Mouse (Mus musculus) liver, embryonic 11.5 days (tissue): ENCODE measurements around the gene Batf2. TPM values are rescaled to one million over a fixed set of nuclear protein-coding genes. Genes with fewer than 3 reads are reported as not detected.

Source experiments
- ATAC-seq: fragments of 200-750 bp; cut with Nextera tagmentation; replicated peaks from 2 replicates; pipeline ENCODE4 v1.8.0; 2017; ENCODE audit warnings: moderate number of reproducible peaks, mild to moderate bottlenecking, moderate TSS enrichment, moderate library complexity; ENCODE audit not compliant: low FRiP score
- DNase-seq: peaks from one replicate; pipeline ENCODE4 v3.0.0-alpha.2; 2017; ENCODE audit warnings: low spot score
- H3K27ac ChIP-seq: fragments of 300-500 bp; sonication (generic); 2 replicates; pipeline ENCODE4 v1.5.1; 2014; ENCODE audit warnings: mild to moderate bottlenecking, low read depth, low read length, control low read depth
- H3K27me3 ChIP-seq: fragments of 300-500 bp; sonication (generic); replicated peaks from 2 replicates; pipeline ENCODE4 v1.6.1; 2014; ENCODE audit warnings: low read length, mixed read lengths; ENCODE audit not compliant: control insufficient read depth, insufficient read depth
- H3K36me3 ChIP-seq: fragments of 300-500 bp; sonication (generic); 2 replicates; pipeline ENCODE4 v1.6.1; 2014; ENCODE audit warnings: mild to moderate bottlenecking, low read length, moderate library complexity, mixed read lengths; ENCODE audit not compliant: control insufficient read depth, insufficient read depth
- H3K4me1 ChIP-seq: fragments of 300-500 bp; sonication (generic); replicated peaks from 2 replicates; pipeline ENCODE4 v1.6.1; 2014; ENCODE audit warnings: low read length, mixed read lengths; ENCODE audit not compliant: control insufficient read depth, insufficient read depth
- H3K4me2 ChIP-seq: fragments of 300-500 bp; sonication (generic); 2 replicates; pipeline ENCODE4 v1.6.1; 2014; ENCODE audit warnings: mild to moderate bottlenecking, control low read depth, moderate library complexity
- H3K4me3 ChIP-seq: fragments of 300-500 bp; sonication (generic); 2 replicates; pipeline ENCODE4 v1.5.1; 2014; ENCODE audit warnings: low read depth, low read length, control low read depth
- H3K9ac ChIP-seq: fragments of 300-500 bp; sonication (generic); 2 replicates; pipeline ENCODE4 v1.6.1; 2014; ENCODE audit warnings: low read depth, low read length, control low read depth
- H3K9me3 ChIP-seq: fragments of 300-500 bp; sonication (generic); 2 replicates; pipeline ENCODE4 v1.6.1; 2016; ENCODE audit warnings: low read length, inconsistent platforms, mixed read lengths; ENCODE audit not compliant: control insufficient read depth
- WGBS: fragments of 180-500 bp; shearing (Covaris S2); extraction: QIAGEN DNeasy Blood & Tissue Kit; methylation state at CpG from one replicate; pipeline ENCODE4 v1.1.7; 2014; 5-methylcytosine and 5-hydroxymethylcytosine counted together
- polyA plus RNA-seq: library from polyadenylated mRNA; unstranded; fragments of >200 nt; fragmentation: Nextera tagmentation; extraction: Ambion mirVana; gene quantifications from 2 replicates; pipeline ENCODE4 v1.2.1, GENCODE M21; 2014

The Batf2 gene
- polyA plus RNA-seq, 1 experiment from 2014 or later, result 0.15 TPM

- H3K9me3 ChIP-seq, result no peaks in the 10 kb centered on the region
- H3K4me2 ChIP-seq, result peak overlapping the region; percentile 85
- DNase-seq (no peak), ATAC-seq (no peak)
- WGBS, result 91% methylated on average over 15 of the region's 15 CpGs
- H3K27ac ChIP-seq, result no peak overlapping the region
- peak overlapping the region; percentile 93 for H3K9ac ChIP-seq
- peak overlapping the region; percentile 82 for H3K4me3 ChIP-seq
- H3K36me3 ChIP-seq, result peaks cover 14% of the 10 kb centered on the region; the same call in 1 of the 2 replicates
- H3K4me1 ChIP-seq, result peaks cover 10% of the 10 kb centered on the region
- H3K27me3 ChIP-seq, result no peaks in the 10 kb centered on the region
Measured at GRCm38 (mm10) chr19:6116113-6116850, 24.5 kb upstream of the Batf2 start.

GRCm38 (mm10) chr19:6117346-6117985 lies 23.3 kb upstream of the Batf2 start:
- 4% methylated on average over 32 of the region's 32 CpGs for WGBS
- Histone ChIP-seq H3K4me1 (peaks cover 10% of the 10 kb centered on the region), H3K9ac (peak overlapping the region; percentile 93), H3K9me3 (no peaks in the 10 kb centered on the region), H3K4me2 (peak overlapping the region; percentile 85), H3K4me3 (peak overlapping the region; percentile 82), H3K36me3 (peaks cover 14% of the 10 kb centered on the region; the same call in 1 of the 2 replicates), H3K27me3 (no peaks in the 10 kb centered on the region), H3K27ac (peak overlapping the region; percentile 98)
- DNase-seq (no peak), ATAC-seq (no peak)

- H3K36me3 ChIP-seq, result peaks cover 14% of the 10 kb centered on the region; the same call in 1 of the 2 replicates
- peak; percentile 87 for DNase-seq
- under 1% methylated on average over 77 of the region's 77 CpGs for WGBS
- no peaks in the 10 kb centered on the region for H3K9me3 ChIP-seq
- peaks cover 10% of the 10 kb centered on the region for H3K4me1 ChIP-seq
- ATAC-seq, result peak; percentile 83
- peak within 1 kb of the TSS; percentile 82 for H3K4me3 ChIP-seq
- H3K4me2 ChIP-seq, result peak within 1 kb of the TSS; percentile 85
- peak within 1 kb of the TSS; percentile 98 for H3K27ac ChIP-seq
- peak within 1 kb of the TSS; percentile 93 for H3K9ac ChIP-seq
- no peaks in the 10 kb centered on the region for H3K27me3 ChIP-seq
Measured at GRCm38 (mm10) chr19:6117986-6118676, 22.7 kb upstream of the Batf2 start, which contains the start of gene Sac3d1. Gene Sac3d1, minus strand, starts transcription at chr19:6118650.

- Histone ChIP-seq H3K4me1 (peaks cover 10% of the 10 kb centered on the region), H3K9ac (peak overlapping the region; percentile 93; the same call in 1 of the 2 replicates), H3K36me3 (peaks cover 17% of the 10 kb centered on the region; the same call in 1 of the 2 replicates), H3K4me2 (peak overlapping the region; percentile 85), H3K27me3 (no peaks in the 10 kb centered on the region), H3K4me3 (peak overlapping the region; percentile 82), H3K27ac (peak overlapping the region; percentile 98; the same call in 1 of the 2 replicates), H3K9me3 (no peaks in the 10 kb centered on the region)
- no peak for ATAC-seq
- DNase-seq, result no peak
- WGBS, result 6% methylated on average over 8 of the region's 8 CpGs
Measured at GRCm38 (mm10) chr19:6118677-6119185, 22.1 kb upstream of the Batf2 start.

GRCm38 (mm10) chr19:6121761-6122160 lies 19.0 kb upstream of the Batf2 start:
- ATAC-seq (no peak), DNase-seq (no peak)
- Histone ChIP-seq H3K27me3 (no peaks in the 10 kb centered on the region), H3K27ac (no peak overlapping the region; the same call in 1 of the 2 replicates), H3K36me3 (peaks cover 4% of the 10 kb centered on the region; the same call in 1 of the 2 replicates), H3K4me1 (peaks cover 6% of the 10 kb centered on the region), H3K4me3 (peak overlapping the region; percentile 17; the same call in 1 of the 2 replicates), H3K9ac (no peak overlapping the region), H3K4me2 (peak overlapping the region; percentile 41), H3K9me3 (no peaks in the 10 kb centered on the region; the same call in 1 of the 2 replicates)
- WGBS, result 56% methylated on average over 19 of the region's 19 CpGs

- 85% methylated on average over 8 of the region's 8 CpGs for WGBS
- DNase-seq (no peak), ATAC-seq (no peak)
- Histone ChIP-seq H3K27me3 (no peaks in the 10 kb centered on the region), H3K9me3 (no peaks in the 10 kb centered on the region; the same call in 1 of the 2 replicates), H3K4me2 (no peak overlapping the region), H3K4me1 (peaks cover 3% of the 10 kb centered on the region), H3K9ac (no peak overlapping the region), H3K4me3 (no peak overlapping the region), H3K36me3 (peaks cover 4% of the 10 kb centered on the region; the same call in 1 of the 2 replicates), H3K27ac (0 out of 2 replicates have a peak overlapping the region, but pooled peaks have one; percentile 5)
Measured at GRCm38 (mm10) chr19:6123330-6123729, 17.5 kb upstream of the Batf2 start.

GRCm38 (mm10) chr19:6124898-6125297 lies 15.9 kb upstream of the Batf2 start:
- DNase-seq (no peak), ATAC-seq (no peak)
- no peaks in the 10 kb centered on the region; the same call in none of the 2 replicates for H3K4me1 ChIP-seq
- H3K27me3 ChIP-seq, result no peaks in the 10 kb centered on the region
- no peak overlapping the region for H3K4me2 ChIP-seq
- no peaks in the 10 kb centered on the region; the same call in 1 of the 2 replicates for H3K9me3 ChIP-seq
- no peak overlapping the region for H3K27ac ChIP-seq
- H3K4me3 ChIP-seq, result no peak overlapping the region
- 79% methylated on average over 2 of the region's 2 CpGs for WGBS
- no peak overlapping the region for H3K9ac ChIP-seq
- H3K36me3 ChIP-seq, result peaks cover 4% of the 10 kb centered on the region; the same call in 1 of the 2 replicates

- Histone ChIP-seq H3K27ac (no peak overlapping the region), H3K27me3 (no peaks in the 10 kb centered on the region), H3K9me3 (no peaks in the 10 kb centered on the region; the same call in 1 of the 2 replicates), H3K4me3 (no peak overlapping the region), H3K36me3 (peaks cover 4% of the 10 kb centered on the region; the same call in 1 of the 2 replicates), H3K4me1 (peaks cover 5% of the 10 kb centered on the region), H3K9ac (no peak overlapping the region), H3K4me2 (peak overlapping the region; percentile 66)
- WGBS, result 19% methylated on average over 4 of the region's 4 CpGs
- no peak for ATAC-seq
- no peak for DNase-seq
Measured at GRCm38 (mm10) chr19:6126289-6126688, 14.5 kb upstream of the Batf2 start.
